Mouse (Mus musculus): ENCODE measurements at regions not wholly inside any gene's neighbourhood (a gene's known extent, or its start where the extent isn't known, plus 50 kb on each side); places are given as distances from the start of the nearest gene placed in this dataset.

DNA sequence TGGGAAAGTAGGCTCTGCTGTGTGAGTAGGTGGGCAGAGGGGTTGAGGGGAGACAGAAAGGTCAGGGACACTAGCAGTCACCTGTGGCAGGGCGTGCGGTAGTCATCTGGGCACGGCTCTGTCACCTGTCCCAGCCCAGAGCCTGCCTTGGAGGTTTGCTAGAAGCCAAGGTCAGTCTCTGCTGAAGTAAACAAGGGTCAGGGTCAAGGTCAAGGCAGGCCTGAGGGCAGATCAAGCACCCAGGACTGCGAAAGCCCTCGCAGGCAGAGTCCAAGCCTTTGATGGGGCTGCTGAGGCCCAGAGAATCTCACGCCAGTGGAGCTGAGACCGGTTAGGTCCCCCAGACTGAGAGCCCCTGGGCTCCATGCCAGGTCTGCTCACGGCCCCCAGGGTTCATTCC lies 87.2 kb upstream of the Runx3 start:
- TF ChIP-seq CTCF (IDR thresholded peaks at IDR 0.05; ENCODE audit: extremely low read depth, insufficient read length, insufficient replicate concordance, low read depth, low read length) = no peak
- no peak for TF ChIP-seq POLR2A (IDR thresholded peaks at IDR 0.05; ENCODE audit: low read depth, low read length)

All from small intestine, adult 2 months (tissue).